Mouse (Mus musculus): ENCODE results near the gene Abhd15. TPM values are rescaled to one million over a fixed set of nuclear protein-coding genes. Genes with fewer than 3 reads are reported as not detected.
"Not testable (repeated sequence)": the region's sequence is repeated elsewhere in the genome, so short reads cannot be mapped to it uniquely, and the experiment has no call there.

The Abhd15 gene
- total RNA-seq, 2 experiments from 2014 or later, result 0.70 to 2.2 TPM

GRCm38 (mm10) chr11:77506941-77507340 is 8.0 kb upstream of the Abhd15 start:
- no peak for ATAC-seq (replicated peaks; ENCODE audit: low FRiP score, low TSS enrichment, poor library complexity, severe bottlenecking)

- no peak for ATAC-seq (replicated peaks; ENCODE audit: low FRiP score, low TSS enrichment, poor library complexity, severe bottlenecking)
Observed at GRCm38 (mm10) chr11:77507426-77507825, 7.5 kb upstream of the Abhd15 start.

- peak; percentile 58 for ATAC-seq (replicated peaks; ENCODE audit: low FRiP score, low TSS enrichment, poor library complexity, severe bottlenecking)
Observed at GRCm38 (mm10) chr11:77508068-77509021, 6.6 kb upstream of the Abhd15 start.

DNA sequence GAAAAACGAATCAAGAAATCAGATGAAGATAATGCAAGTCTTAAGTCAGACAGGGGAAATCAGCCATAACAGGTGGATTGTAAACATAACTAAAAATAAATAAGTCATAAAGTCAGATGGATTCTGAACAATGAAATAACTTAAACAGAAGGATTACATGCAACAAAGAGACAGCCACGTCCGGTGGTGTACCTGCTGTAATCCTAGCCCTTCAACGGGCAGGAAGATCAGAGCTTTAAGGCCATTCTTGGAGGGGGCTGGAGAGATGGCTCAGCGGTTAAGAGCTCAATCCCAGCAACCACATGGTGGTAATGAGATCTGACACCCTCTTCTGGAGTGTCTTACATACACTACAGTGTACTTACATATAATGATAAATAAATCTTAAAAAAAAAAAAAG is 3.6 kb upstream of the Abhd15 start:
- ATAC-seq (replicated peaks; ENCODE audit: low FRiP score, low TSS enrichment, poor library complexity, severe bottlenecking), result no peak

DNA sequence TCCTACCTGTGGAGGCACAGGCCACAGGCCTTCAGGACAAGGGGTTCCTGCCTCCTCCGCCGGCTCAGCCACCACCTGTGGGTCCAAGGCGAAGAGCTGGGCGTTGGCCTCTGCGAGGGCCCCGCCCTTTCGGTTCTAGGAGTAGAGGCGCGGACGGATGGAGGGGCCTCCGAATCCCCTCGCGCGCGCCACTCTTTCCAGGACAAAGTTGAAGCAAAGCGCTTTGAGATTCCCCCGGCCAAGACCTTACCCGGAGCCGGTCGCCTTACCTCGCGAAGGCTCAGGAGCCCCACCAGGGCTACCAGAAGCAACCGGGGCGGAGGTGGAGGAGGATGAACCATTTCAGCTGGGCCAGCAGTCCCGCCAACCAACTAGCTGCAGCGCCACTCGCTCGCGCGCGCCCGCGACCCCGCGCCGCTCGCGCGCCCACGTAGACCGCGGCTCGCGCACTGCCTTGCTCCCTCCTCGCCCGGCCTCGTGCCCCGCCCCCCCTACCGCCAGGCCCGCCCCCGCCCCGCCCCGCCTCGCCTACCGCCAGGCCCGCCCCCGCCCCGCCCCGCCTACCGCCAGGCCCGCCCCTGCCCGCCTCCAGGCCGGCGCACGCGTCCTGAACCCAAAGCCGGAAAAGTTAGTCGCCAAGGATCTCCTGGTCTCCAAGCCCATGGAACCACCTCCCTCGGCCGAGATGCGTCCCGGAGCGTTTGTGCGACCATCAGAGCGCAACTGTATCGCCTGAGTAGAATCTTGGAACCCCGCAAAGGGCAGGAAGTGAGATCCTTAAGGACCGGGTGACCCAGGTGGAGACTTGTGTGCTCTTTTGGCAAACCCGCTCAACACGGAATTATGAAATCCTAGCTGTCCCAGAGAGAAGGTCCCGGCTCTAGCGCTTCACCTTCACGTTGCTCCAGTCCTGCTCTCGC is 1.8 kb upstream of the Abhd15 start:
- peak; percentile 30; the same call in 1 of the 2 replicates for ATAC-seq (replicated peaks; ENCODE audit: low FRiP score, low TSS enrichment, poor library complexity, severe bottlenecking)

- ATAC-seq (replicated peaks; ENCODE audit: low FRiP score, low TSS enrichment, poor library complexity, severe bottlenecking), result no peak
Observed at GRCm38 (mm10) chr11:77513811-77514170, 1.1 kb upstream of the Abhd15 start.

GRCm38 (mm10) chr11:77514281-77514831 is 565 bp upstream of the Abhd15 start:
- ATAC-seq (replicated peaks; ENCODE audit: low FRiP score, low TSS enrichment, poor library complexity, severe bottlenecking), result peak; percentile 73

DNA sequence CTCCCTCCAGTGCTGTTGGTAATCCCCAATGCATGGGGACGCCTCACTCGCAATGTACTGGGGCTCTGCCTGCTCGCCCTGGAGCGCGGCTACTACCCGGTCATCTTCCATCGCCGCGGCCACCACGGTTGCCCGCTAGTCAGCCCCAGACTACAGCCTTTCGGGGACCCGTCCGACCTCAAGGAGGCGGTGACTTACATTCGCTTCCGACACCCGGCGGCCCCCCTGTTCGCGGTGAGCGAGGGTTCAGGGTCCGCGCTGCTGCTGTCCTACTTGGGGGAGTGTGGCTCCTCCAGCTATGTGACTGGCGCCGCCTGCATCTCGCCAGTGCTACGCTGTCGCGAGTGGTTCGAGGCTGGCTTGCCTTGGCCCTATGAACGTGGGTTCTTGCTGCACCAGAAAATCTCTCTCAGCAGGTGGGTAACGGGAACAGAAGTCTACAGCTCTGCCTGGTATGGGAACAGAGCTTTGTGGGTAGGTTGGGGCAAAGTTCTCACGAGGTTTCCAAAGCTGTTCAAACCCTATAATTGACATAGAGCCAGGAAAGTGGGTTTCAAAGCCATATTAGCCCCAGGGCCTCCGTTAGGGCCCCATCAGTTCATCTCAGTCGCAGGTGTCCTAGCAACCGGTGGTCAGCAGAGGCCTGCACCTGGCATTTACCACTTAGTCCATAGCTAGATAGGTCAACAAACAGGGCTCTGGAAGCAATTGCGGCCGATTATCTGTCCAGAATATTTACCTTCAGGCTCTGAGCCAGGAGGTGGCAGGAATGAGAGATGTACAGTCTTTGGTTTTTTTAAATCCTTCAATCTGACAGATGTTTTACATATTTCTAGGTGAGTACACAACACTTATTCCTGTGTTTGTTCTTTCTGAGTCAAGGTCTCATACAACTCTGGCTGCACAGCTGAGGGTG is 974 bp downstream of the Abhd15 start, which contains the start of gene Trp53i13:
TSS of gene Trp53i13 (minus strand) at position 344 of the 916 bp plus-strand sequence.
- no peak for ATAC-seq (replicated peaks; ENCODE audit: low FRiP score, low TSS enrichment, poor library complexity, severe bottlenecking)

DNA sequence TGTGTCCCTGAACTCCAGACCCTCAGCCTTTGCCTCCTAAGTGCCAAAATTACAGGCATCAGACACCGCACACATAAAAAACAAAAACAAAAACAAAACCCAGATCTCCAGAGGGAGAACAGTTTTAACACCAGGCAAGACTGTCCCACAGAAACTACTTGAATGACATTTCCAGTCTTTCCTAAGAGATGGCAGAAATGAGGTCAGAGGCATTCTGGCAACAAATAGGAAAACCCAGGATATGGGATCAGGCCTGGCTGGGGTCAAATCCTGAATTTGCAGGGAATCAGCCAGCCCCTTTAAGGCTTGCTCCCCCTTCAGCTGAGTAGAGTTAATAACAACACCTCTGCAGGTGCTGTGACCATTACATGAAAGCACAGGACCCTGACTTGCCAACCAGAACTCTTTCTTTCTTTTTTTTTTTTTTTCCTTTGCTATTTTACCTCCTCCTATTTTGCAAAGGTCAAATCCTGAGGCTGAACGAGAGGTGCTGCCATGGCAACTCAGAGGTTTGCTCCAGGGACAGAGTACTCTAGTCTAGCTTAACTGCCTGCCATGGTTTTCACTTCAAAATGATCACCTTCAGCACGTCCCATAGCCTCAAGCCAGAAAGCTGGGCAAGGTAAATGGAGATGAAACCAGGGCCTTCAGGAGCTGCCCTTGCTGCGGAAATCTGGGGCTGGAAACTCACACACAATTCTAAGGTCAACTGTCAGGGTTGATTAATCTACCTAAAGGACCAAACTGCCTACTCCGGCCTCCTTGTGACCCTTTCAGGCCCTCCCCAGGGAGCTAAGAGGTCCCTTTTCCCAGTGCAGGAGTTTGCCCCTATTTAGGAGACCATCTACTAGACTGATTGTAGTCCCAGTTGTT is 1.9 kb downstream of the Abhd15 start:
- ATAC-seq (replicated peaks; ENCODE audit: low FRiP score, low TSS enrichment, poor library complexity, severe bottlenecking), result no peak

DNA sequence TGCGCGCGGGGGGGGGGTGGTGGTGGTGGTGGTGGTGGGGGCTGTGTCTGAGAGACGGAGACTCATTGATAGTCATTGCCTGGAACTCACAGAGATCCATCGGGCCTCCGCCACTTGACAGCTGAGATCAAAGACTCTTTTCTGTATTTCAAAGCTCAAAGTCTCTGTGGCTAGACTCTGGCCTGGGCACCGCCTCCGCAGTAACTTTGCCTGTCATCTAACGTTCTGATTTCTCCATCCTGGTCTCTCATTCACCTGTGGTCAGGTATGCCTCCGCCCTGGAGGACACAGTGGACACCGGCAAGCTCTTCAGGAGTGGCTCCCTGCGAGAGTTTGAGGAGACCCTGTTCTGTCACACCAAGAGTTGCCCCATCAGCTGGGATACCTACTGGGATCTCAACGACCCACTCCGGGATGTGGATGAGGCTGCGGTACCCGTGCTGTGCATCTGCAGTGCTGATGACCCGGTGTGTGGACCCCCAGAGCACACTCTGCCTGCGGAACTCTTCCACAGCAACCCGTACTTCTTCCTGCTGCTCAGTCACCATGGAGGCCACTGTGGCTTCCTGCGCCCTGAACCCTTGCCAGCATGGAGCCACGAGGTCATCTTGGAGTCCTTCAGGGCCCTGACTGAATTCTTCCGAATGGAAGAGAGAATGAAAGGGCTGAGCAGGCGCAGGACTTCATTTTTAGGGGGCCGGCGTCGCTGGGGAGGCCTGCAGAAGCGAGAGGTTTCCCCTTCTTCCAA is 3.3 kb downstream of the Abhd15 start:
- ATAC-seq (replicated peaks; ENCODE audit: low FRiP score, low TSS enrichment, poor library complexity, severe bottlenecking), result no peak

- peak; percentile 32; the same call in 1 of the 2 replicates for ATAC-seq (replicated peaks; ENCODE audit: low FRiP score, low TSS enrichment, poor library complexity, severe bottlenecking)
Observed at GRCm38 (mm10) chr11:77519043-77519442, 4.1 kb downstream of the Abhd15 start, which contains the start of gene Gm10392. Gene Gm10392, minus strand, starts transcription at chr11:77519198.

- no peak for ATAC-seq (replicated peaks; ENCODE audit: low FRiP score, low TSS enrichment, poor library complexity, severe bottlenecking)
Observed at GRCm38 (mm10) chr11:77520601-77521529, 5.9 kb downstream of the Abhd15 start.

- peak; percentile 61; the same call in 1 of the 2 replicates for ATAC-seq (replicated peaks; ENCODE audit: low FRiP score, low TSS enrichment, poor library complexity, severe bottlenecking)
Observed at GRCm38 (mm10) chr11:77525804-77526486, 11.0 kb downstream of the Abhd15 start.

DNA sequence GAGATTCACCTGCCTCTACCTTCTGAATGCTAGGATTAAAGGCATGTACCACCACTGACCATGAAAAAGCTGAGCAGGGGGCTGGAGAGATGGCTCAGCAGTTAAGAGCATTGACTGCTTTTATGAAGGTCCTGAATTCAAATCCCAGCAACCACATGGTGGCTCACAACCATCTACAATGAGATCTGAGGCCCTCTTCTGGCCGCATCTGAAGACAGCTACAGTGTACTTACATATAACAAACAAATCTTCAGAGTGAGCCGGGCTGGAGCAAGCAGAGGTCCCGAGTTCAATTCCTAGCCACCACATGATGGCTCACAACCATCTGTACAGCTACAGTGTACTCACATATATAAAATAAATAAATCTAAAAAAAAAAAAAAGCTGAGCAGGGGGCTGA is 13.5 kb downstream of the Abhd15 start:
- ATAC-seq (replicated peaks; ENCODE audit: low FRiP score, low TSS enrichment, poor library complexity, severe bottlenecking), result not testable (repeated sequence)

DNA sequence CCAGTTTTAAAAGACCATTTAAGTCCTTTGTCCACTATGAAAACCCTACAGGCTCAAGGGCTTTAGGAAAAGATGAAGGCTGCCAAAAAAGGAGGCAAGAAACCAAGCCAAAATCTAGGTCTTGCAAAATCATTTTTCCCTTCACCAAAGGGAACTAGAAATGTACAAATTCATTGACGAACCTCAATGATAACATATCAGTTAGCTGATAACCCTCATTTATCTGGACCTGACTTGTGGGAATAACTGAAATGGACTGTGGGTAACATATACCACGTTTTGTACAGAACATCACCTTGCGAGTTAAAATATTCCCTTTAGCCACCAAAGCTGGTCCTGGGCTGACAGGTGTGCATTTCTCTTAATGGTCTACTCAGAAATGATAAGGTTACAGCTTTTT is 14.7 kb downstream of the Abhd15 start:
- ATAC-seq (replicated peaks; ENCODE audit: low FRiP score, low TSS enrichment, poor library complexity, severe bottlenecking), result no peak
